18 mouse cellular contexts compared by ENCODE assay signal in the genomic region with DNA sequence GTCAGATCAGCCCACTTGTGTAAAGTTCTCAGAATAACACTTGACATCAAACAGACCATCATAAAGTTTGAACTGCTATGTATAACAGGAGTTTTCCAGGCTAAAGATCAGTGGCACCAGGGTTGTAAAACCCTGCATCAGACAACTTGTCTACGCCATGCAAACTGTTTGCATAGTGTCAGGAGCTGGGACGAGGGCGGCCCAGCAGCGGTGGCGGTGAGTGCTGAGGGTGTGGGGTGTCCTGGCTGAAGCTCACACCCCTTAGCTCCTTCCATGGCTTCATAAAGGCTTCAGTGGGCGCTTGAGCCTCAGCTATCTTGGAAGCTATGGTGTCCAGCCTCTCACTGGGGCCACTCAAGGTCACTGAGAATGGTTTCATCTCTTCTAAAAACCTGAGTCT. TPM values are rescaled to one million over a fixed set of nuclear protein-coding genes. Genes with fewer than 3 reads are reported as not detected.
DNase-seq lines count a peak whose midpoint lies in the region; ATAC-seq and TF ChIP-seq lines count a peak whose summit lies in the region.
"Had no signal": no experiment of that assay in that cellular context is flagged by ENCODE, and none has a peak within 500 bp of the region (broad histone marks: within the 10 kb centered on the region; RNA-seq: fewer than 3 reads in every experiment).

No protein-coding gene starts in this region.

- H3K4me3 ChIP-seq in layer of hippocampus, adult 2 months, result no peak overlapping the region
- H3K4me3 ChIP-seq in cortical plate, adult 2 months (ENCODE audit: insufficient read depth, low read length), result no peak overlapping the region
- no peak overlapping the region for H3K4me3 ChIP-seq in intestine, embryonic 15.5 days (replicated peaks)
- H3K4me3 ChIP-seq in small intestine, adult 2 months (ENCODE audit: low read depth, low read length), result no peak overlapping the region
- H3K4me3 ChIP-seq in midbrain, postnatal 0 days (ENCODE audit: low read depth, low read length), result no peak overlapping the region
- H3K4me3 ChIP-seq: embryonic facial prominence, embryonic 12.5 days; forebrain, embryonic 15.5 days; heart, embryonic 13.5 days; hindbrain, embryonic 12.5 days had no signal

- H3K4me2 ChIP-seq in intestine, embryonic 15.5 days (replicated peaks), result 0 out of 2 replicates have a peak overlapping the region, but pooled peaks have one; percentile 9
- no peak overlapping the region for H3K4me2 ChIP-seq in midbrain, postnatal 0 days (ENCODE audit: low read depth, low read length, poor library complexity, severe bottlenecking)
- H3K4me2 ChIP-seq: embryonic facial prominence, embryonic 12.5 days; forebrain, embryonic 15.5 days; heart, embryonic 13.5 days; hindbrain, embryonic 12.5 days had no signal

- intact Hi-C loops in left cerebral cortex, postnatal 10 days (cut with DNase I), result no loop called here

- peaks cover 3% of the 10 kb centered on the region; the same call in 1 of the 2 replicates for H3K4me1 ChIP-seq in cortical plate, adult 2 months (ENCODE audit: control insufficient read depth, insufficient read depth, low read length)
- H3K4me1 ChIP-seq in intestine, embryonic 15.5 days (replicated peaks), result peaks cover 8% of the 10 kb centered on the region
- H3K4me1 ChIP-seq in small intestine, adult 2 months (ENCODE audit: control insufficient read depth, insufficient read depth, insufficient read length, low read length), result peaks cover 35% of the 10 kb centered on the region
- no peaks in the 10 kb centered on the region for H3K4me1 ChIP-seq in midbrain, postnatal 0 days (ENCODE audit: insufficient read depth, low read length)
- H3K4me1 ChIP-seq: embryonic facial prominence, embryonic 12.5 days had no signal

- H3K27me3 ChIP-seq in intestine, embryonic 15.5 days (replicated peaks), result no peaks in the 10 kb centered on the region
- H3K27me3 ChIP-seq in small intestine, adult 2 months (ENCODE audit: control insufficient read depth, insufficient read depth, low read length), result no peaks in the 10 kb centered on the region
- no peaks in the 10 kb centered on the region for H3K27me3 ChIP-seq in midbrain, postnatal 0 days (ENCODE audit: insufficient read depth, low read length)
- H3K27me3 ChIP-seq: CH12.LX; embryonic facial prominence, embryonic 12.5 days; forebrain, embryonic 15.5 days; heart, embryonic 13.5 days; hindbrain, embryonic 12.5 days had no signal

- TF ChIP-seq POLR2A in cortical plate, adult 2 months (IDR thresholded peaks at IDR 0.05; ENCODE audit: extremely low read depth, insufficient read depth, low read length), result no peak
- TF ChIP-seq POLR2A in small intestine, adult 2 months (IDR thresholded peaks at IDR 0.05; ENCODE audit: low read depth, low read length), result no peak

- no peaks in the 10 kb centered on the region for H3K9me3 ChIP-seq in intestine, embryonic 15.5 days
- H3K9me3 ChIP-seq in midbrain, postnatal 0 days (ENCODE audit: low read length), result no peaks in the 10 kb centered on the region
- H3K9me3 ChIP-seq: embryonic facial prominence, embryonic 12.5 days; forebrain, embryonic 15.5 days; heart, embryonic 13.5 days; hindbrain, embryonic 12.5 days had no signal

- TF ChIP-seq CTCF in layer of hippocampus, adult 2 months (conservative IDR thresholded peaks at IDR 0.05), result no peak
- no peak for TF ChIP-seq CTCF in cortical plate, adult 2 months (IDR thresholded peaks at IDR 0.05; ENCODE audit: extremely low read depth, insufficient read depth, low read length)
- TF ChIP-seq CTCF in small intestine, adult 2 months (IDR thresholded peaks at IDR 0.05; ENCODE audit: extremely low read depth, insufficient read length, insufficient replicate concordance, low read depth, low read length), result no peak
- TF ChIP-seq CTCF in midbrain, postnatal 0 days (IDR thresholded peaks at IDR 0.05), result no peak

- WGBS in intestine, embryonic 15.5 days, result 59% methylated on average over 6 of the region's 6 CpGs
- whole genome bisulfite sequencing in small intestine, adult 2 months, result 38% methylated on average over 6 of the region's 6 CpGs
- 97% methylated on average over 6 of the region's 6 CpGs for WGBS in midbrain, postnatal 0 days

- H3K36me3 ChIP-seq in intestine, embryonic 15.5 days, result no peaks in the 10 kb centered on the region
- no peaks in the 10 kb centered on the region for H3K36me3 ChIP-seq in small intestine, adult 2 months (ENCODE audit: control insufficient read depth, insufficient read depth, low read length)
- H3K36me3 ChIP-seq in midbrain, postnatal 0 days (ENCODE audit: insufficient read depth, low read length), result no peaks in the 10 kb centered on the region
- H3K36me3 ChIP-seq: embryonic facial prominence, embryonic 12.5 days; forebrain, embryonic 15.5 days; heart, embryonic 13.5 days; hindbrain, embryonic 12.5 days had no signal

- DNase-seq in layer of hippocampus, adult 2 months (ENCODE audit: low spot score in 2 of 2), result no peak
- DNase-seq in layer of hippocampus, postnatal 25 days (ENCODE audit: extremely low spot score in 1 of 2, low spot score in 1 of 2), result no peak
- no peak for DNase-seq in right cerebral cortex, postnatal 14 days
- no peak for DNase-seq in midbrain, postnatal 0 days (ENCODE audit: low spot score)
- DNase-seq in left cerebral cortex, postnatal 10 days (ENCODE audit: extremely low spot score in 1 of 2, low spot score in 2 of 2), result no peak
- DNase-seq: adrenal gland, adult 2 months; adrenal gland, postnatal 36 days; cerebellum, postnatal 10 days; gastrocnemius, postnatal 10 days; heart, postnatal 36 days had no signal

- peak; percentile 89 for ATAC-seq in intestine, embryonic 15.5 days
- no peak for ATAC-seq in midbrain, postnatal 0 days (ENCODE audit: low FRiP score)
- ATAC-seq: forebrain, embryonic 15.5 days had no signal

- no peak overlapping the region for H3K9ac ChIP-seq in intestine, embryonic 15.5 days
- no peak overlapping the region for H3K9ac ChIP-seq in midbrain, postnatal 0 days (replicated peaks; ENCODE audit: low read length, poor library complexity, severe bottlenecking)
- H3K9ac ChIP-seq: embryonic facial prominence, embryonic 12.5 days; forebrain, embryonic 15.5 days; heart, embryonic 13.5 days; hindbrain, embryonic 12.5 days had no signal

- peak overlapping the region; percentile 83 for H3K27ac ChIP-seq in layer of hippocampus, adult 2 months
- peak overlapping the region; percentile 68 for H3K27ac ChIP-seq in cortical plate, adult 2 months (ENCODE audit: insufficient read depth, low read length)
- H3K27ac ChIP-seq in intestine, embryonic 15.5 days, result peak overlapping the region; percentile 81
- H3K27ac ChIP-seq in small intestine, adult 2 months (ENCODE audit: insufficient read depth, low read depth, low read length), result peak overlapping the region; percentile 72
- no peak overlapping the region for H3K27ac ChIP-seq in midbrain, postnatal 0 days (ENCODE audit: low read depth, low read length)
- H3K27ac ChIP-seq: embryonic facial prominence, embryonic 12.5 days; forebrain, embryonic 15.5 days; heart, embryonic 13.5 days; hindbrain, embryonic 12.5 days had no signal

RNA-seq across cellular contexts. Expression of gene Map7, which starts 55.2 kb away (rescaled TPM):
- 100 to 1,000 TPM; 109 to 127 TPM for total RNA-seq in layer of hippocampus, adult 2 months (2021)
- 100 to 1,000 TPM in 1 of 2 experiments, 10 to 100 TPM in 1; 90.6 to 102 TPM for total RNA-seq in layer of hippocampus, postnatal 25 days (2021)
- polyA plus RNA-seq in cortical plate, adult 2 months (2012; rRNA removed), result 86.5 and 91.4 TPM in 2 replicates
- polyA plus RNA-seq in intestine, embryonic 15.5 days (2015; fragmentation: Nextera tagmentation; extraction: Ambion mirVana), result 36.6 and 37.5 TPM in 2 replicates
- polyA plus RNA-seq in small intestine, adult 2 months (2012; rRNA removed), result 25.4 and 40.8 TPM in 2 replicates
- 8.3 and 13.9 TPM in 2 replicates for total RNA-seq in midbrain, postnatal 0 days (2014; rRNA removed)
- polyA plus RNA-seq in midbrain, postnatal 0 days (2015; fragmentation: Nextera tagmentation; extraction: Ambion mirVana), result 6.6 and 8.7 TPM in 2 replicates
- 10 to 100 TPM; 47.0 to 52.5 TPM for total RNA-seq in left cerebral cortex, postnatal 10 days (2021)
